Mouse (Mus musculus) stomach, embryonic 16.5 days (tissue): ENCODE measurements around the gene Dpep2nb. TPM values are rescaled to one million over a fixed set of nuclear protein-coding genes. Genes with fewer than 3 reads are reported as not detected.
"Not testable (repeated sequence)": the region's sequence is repeated elsewhere in the genome, so short reads cannot be mapped to it uniquely, and the experiment has no call there.

Experiments used
- ATAC-seq: fragments of 200-750 bp; cut with Nextera tagmentation; 2 replicates; pipeline ENCODE4 v1.8.0; 2017; ENCODE audit warnings: moderate number of reproducible peaks, moderate TSS enrichment; ENCODE audit not compliant: insufficient read depth, low FRiP score
- H3K27ac ChIP-seq: fragments of 300-500 bp; sonication (generic); 2 replicates; pipeline ENCODE4 v1.5.1; 2014; ENCODE audit warnings: low read length
- H3K27me3 ChIP-seq: fragments of 300-500 bp; sonication (generic); 2 replicates; pipeline ENCODE4 v1.6.1; 2014; ENCODE audit warnings: low read length, control low read depth, mixed read lengths; ENCODE audit not compliant: control insufficient read depth, insufficient read depth
- H3K36me3 ChIP-seq: fragments of 300-500 bp; sonication (generic); 2 replicates; pipeline ENCODE4 v1.6.1; 2014; ENCODE audit warnings: low read length; ENCODE audit not compliant: control insufficient read depth, insufficient read depth
- H3K4me1 ChIP-seq: fragments of 300-500 bp; sonication (generic); 2 replicates; pipeline ENCODE4 v1.6.1; 2014; ENCODE audit warnings: low read length, control low read depth, mixed read lengths; ENCODE audit not compliant: control insufficient read depth, insufficient read depth
- H3K4me2 ChIP-seq: fragments of 300-500 bp; sonication (generic); 2 replicates; pipeline ENCODE4 v1.6.1; 2014; ENCODE audit warnings: low read depth, low read length, mixed read lengths
- H3K4me3 ChIP-seq: fragments of 300-500 bp; sonication (generic); replicated peaks from 2 replicates; pipeline ENCODE4 v1.5.1; 2014; ENCODE audit warnings: mild to moderate bottlenecking, low read length
- H3K9ac ChIP-seq: fragments of 300-500 bp; sonication (generic); 2 replicates; pipeline ENCODE4 v1.6.1; 2014; ENCODE audit warnings: low read length
- H3K9me3 ChIP-seq: fragments of 300-500 bp; sonication (generic); replicated peaks from 2 replicates; pipeline ENCODE4 v1.6.1; 2016; ENCODE audit warnings: low read length, control low read depth; ENCODE audit not compliant: control insufficient read depth
- WGBS: fragments of 180-500 bp; shearing (Covaris S2); extraction: QIAGEN DNeasy Blood & Tissue Kit; methylation state at CpG from one replicate; pipeline ENCODE4 v1.1.7; 2014; 5-methylcytosine and 5-hydroxymethylcytosine counted together
- polyA plus RNA-seq: library from polyadenylated mRNA; unstranded; fragments of >200 nt; fragmentation: Nextera tagmentation; extraction: Ambion mirVana; gene quantifications from 2 replicates; pipeline ENCODE4 v1.2.1, GENCODE M21; 2015

The Dpep2nb gene
- polyA plus RNA-seq, 1 experiment from 2014 or later = not detected

GRCm38 (mm10) chr8:106012203-106012602 is 6.4 kb upstream of the Dpep2nb start:
- not testable (repeated sequence) for H3K36me3 ChIP-seq, H3K27ac ChIP-seq, H3K27me3 ChIP-seq, ATAC-seq, H3K9me3 ChIP-seq
- Histone ChIP-seq H3K4me1 (peaks cover 12% of the 10 kb centered on the region), H3K9ac (peak overlapping the region; percentile 86), H3K4me2 (peak overlapping the region; percentile 87), H3K4me3 (peak overlapping the region; percentile 92; the same call in 1 of the 2 replicates)
- WGBS = 73% methylated on average over 8 of the region's 8 CpGs

DNA sequence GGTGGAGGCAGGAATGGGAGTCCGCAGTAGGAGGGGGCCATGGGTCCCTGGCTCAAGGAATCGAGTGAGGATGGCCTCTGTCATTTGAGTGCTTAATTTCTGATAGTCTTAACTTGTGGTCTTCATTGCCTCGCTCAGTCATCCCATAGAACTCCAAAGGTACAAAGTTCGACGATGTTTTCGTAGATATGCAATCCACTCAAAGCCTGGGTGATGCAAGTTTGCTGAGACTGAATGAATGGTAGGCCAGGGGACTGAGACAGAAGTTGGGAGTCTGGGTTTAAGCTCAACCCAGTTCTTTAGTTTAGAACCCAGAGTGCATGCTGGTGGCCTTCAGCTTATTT is 5.8 kb upstream of the Dpep2nb start, which contains the start of gene Ddx28:
TSS of gene Ddx28 (minus strand) at position 240 of the 344 bp plus-strand sequence.
- peak within 1 kb of the TSS; percentile 86 for H3K9ac ChIP-seq
- H3K4me3 ChIP-seq = peak within 1 kb of the TSS; percentile 92
- peak within 1 kb of the TSS; percentile 53 for H3K27ac ChIP-seq
- H3K4me2 ChIP-seq = peak within 1 kb of the TSS; percentile 87
- WGBS = 4% methylated on average over 6 of the region's 6 CpGs
- H3K27me3 ChIP-seq = no peaks in the 10 kb centered on the region
- ATAC-seq = no peak
- H3K9me3 ChIP-seq = no peaks in the 10 kb centered on the region
- no peaks in the 10 kb centered on the region for H3K36me3 ChIP-seq
- H3K4me1 ChIP-seq = peaks cover 12% of the 10 kb centered on the region

DNA sequence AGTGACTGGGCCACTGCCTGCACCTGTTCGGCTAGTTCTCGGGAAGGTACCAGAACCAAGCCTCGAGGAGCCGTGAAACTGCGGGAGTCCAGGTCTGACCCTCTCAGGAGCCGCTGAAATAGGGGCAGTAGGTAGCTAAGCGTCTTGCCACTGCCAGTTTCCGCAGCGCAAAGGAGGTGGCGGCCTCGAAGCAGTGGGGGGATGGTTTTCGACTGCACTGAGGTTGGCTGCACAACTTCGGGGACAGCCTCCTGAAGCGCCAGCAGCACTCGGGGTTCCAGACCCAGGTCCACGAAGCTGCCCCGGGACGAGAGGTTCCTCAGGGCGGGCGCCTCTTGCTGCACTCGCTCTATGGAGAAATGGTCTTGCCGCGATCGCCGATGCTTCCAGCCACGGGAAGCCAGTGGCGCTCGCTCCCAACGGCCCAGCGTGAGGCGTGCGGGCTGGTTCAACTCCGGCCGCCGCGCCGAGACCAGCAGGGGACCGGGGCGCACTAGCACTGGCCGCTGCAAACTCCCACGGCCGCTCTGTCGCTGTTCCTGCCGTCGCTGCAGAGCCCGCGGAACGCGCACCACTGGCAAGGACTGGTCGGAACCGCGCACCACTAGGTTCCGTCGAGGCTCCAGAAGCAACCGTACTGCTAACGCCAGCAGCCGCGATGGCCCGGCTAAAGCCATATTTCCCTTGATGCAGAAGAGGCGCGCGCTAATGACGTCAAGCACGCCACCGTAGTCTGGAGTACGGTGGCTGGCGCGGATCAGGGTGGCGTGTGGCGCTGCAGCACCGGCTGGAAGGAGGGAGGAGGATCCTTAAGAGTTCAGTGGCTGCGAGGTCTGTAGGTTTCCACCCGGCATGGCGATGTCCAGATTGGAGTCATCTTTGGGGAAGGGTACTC is 5.2 kb upstream of the Dpep2nb start:
- H3K27me3 ChIP-seq = no peaks in the 10 kb centered on the region
- ATAC-seq = peak; percentile 96
- peak overlapping the region; percentile 92 for H3K4me3 ChIP-seq
- 1% methylated on average over 74 of the region's 74 CpGs for WGBS
- H3K36me3 ChIP-seq = no peaks in the 10 kb centered on the region
- peak overlapping the region; percentile 53 for H3K27ac ChIP-seq
- peak overlapping the region; percentile 87 for H3K4me2 ChIP-seq
- no peaks in the 10 kb centered on the region for H3K9me3 ChIP-seq
- H3K9ac ChIP-seq = peak overlapping the region; percentile 86
- peaks cover 12% of the 10 kb centered on the region for H3K4me1 ChIP-seq

- not testable (repeated sequence) for H3K27me3 ChIP-seq, H3K9ac ChIP-seq, H3K27ac ChIP-seq, H3K4me2 ChIP-seq, H3K36me3 ChIP-seq, H3K4me3 ChIP-seq, H3K9me3 ChIP-seq, ATAC-seq
- 63% methylated on average over 3 of the region's 3 CpGs for WGBS
- H3K4me1 ChIP-seq = peaks cover 12% of the 10 kb centered on the region
These were observed 2.1 kb upstream of the Dpep2nb start for GRCm38 (mm10) chr8:106007891-106008290.

DNA sequence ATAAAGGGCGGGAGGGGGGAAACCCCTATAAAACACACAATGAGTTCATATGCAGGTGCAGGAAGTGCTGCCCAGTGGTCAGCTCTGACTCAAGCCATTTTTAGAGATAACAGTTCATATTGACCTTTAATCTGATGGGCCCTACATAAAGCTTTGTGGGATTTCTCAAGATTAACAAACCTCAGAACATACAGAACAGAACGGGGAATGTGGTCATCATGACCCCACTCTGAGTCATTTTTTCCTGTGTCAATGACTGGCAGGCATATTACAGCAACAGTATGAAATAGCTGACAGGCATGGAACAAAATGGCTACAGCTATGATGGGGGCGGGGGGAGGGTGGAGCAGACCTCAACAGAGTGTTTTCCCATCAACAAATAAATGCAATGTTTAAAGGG is 1.4 kb upstream of the Dpep2nb start:
- WGBS = 68% methylated on average over 3 of the region's 3 CpGs
- no peaks in the 10 kb centered on the region for H3K36me3 ChIP-seq
- no peak overlapping the region for H3K27ac ChIP-seq
- H3K9ac ChIP-seq = no peak overlapping the region
- no peaks in the 10 kb centered on the region for H3K27me3 ChIP-seq
- H3K4me2 ChIP-seq = no peak overlapping the region
- H3K4me1 ChIP-seq = peaks cover 12% of the 10 kb centered on the region
- ATAC-seq = no peak
- no peaks in the 10 kb centered on the region for H3K9me3 ChIP-seq
- H3K4me3 ChIP-seq = no peak overlapping the region

DNA sequence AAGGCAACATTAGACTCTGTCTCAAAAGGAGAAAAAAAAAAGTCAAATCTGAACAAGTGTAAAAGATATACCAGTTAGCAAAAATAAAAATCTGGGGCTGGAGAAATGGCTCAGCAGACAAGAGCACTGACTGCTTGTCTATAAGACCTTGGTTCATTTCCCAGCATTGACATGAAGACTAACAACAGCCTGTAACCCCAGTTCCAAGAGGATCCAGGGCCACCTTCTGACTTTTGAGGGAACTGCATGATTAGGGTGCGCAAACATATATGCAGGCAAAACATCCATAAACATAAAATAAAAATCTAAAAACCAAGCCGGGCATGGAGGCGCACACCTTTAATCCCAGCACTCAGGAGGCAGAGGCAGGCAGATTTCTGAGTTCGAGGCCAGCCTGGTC is 638 bp upstream of the Dpep2nb start:
- Histone ChIP-seq H3K4me1 (peaks cover 12% of the 10 kb centered on the region), H3K9me3 (no peaks in the 10 kb centered on the region), H3K27me3 (no peaks in the 10 kb centered on the region), H3K9ac (no peak overlapping the region), H3K36me3 (no peaks in the 10 kb centered on the region), H3K4me3 (no peak overlapping the region), H3K4me2 (no peak overlapping the region), H3K27ac (no peak overlapping the region)
- WGBS = 92% methylated on average over 4 of the region's 4 CpGs
- ATAC-seq = no peak

- no peak overlapping the region for H3K27ac ChIP-seq
- peaks cover 2% of the 10 kb centered on the region; the same call in 1 of the 2 replicates for H3K4me1 ChIP-seq
- no peaks in the 10 kb centered on the region for H3K27me3 ChIP-seq
- WGBS = 78% methylated on average over 8 of the region's 8 CpGs
- no peak for ATAC-seq
- H3K36me3 ChIP-seq = no peaks in the 10 kb centered on the region
- H3K9me3 ChIP-seq = no peaks in the 10 kb centered on the region
- H3K4me2 ChIP-seq = no peak overlapping the region
- H3K9ac ChIP-seq = no peak overlapping the region
- no peak overlapping the region for H3K4me3 ChIP-seq
These were observed 1.1 kb downstream of the Dpep2nb start for GRCm38 (mm10) chr8:106004538-106005207.

GRCm38 (mm10) chr8:106001908-106002307 is 3.9 kb downstream of the Dpep2nb start:
- H3K9ac ChIP-seq = no peak overlapping the region
- WGBS = 83% methylated on average over 4 of the region's 4 CpGs
- no peaks in the 10 kb centered on the region for H3K27me3 ChIP-seq
- H3K27ac ChIP-seq = no peak overlapping the region
- no peaks in the 10 kb centered on the region for H3K9me3 ChIP-seq
- no peaks in the 10 kb centered on the region for H3K36me3 ChIP-seq
- no peak overlapping the region for H3K4me2 ChIP-seq
- H3K4me1 ChIP-seq = no peaks in the 10 kb centered on the region
- ATAC-seq = no peak
- H3K4me3 ChIP-seq = no peak overlapping the region

- Histone ChIP-seq H3K9me3 (no peaks in the 10 kb centered on the region), H3K27ac (no peak overlapping the region), H3K36me3 (no peaks in the 10 kb centered on the region), H3K4me1 (no peaks in the 10 kb centered on the region), H3K27me3 (no peaks in the 10 kb centered on the region), H3K4me2 (no peak overlapping the region), H3K4me3 (no peak overlapping the region), H3K9ac (no peak overlapping the region)
- 92% methylated on average over 2 of the region's 2 CpGs for WGBS
- no peak for ATAC-seq
These were observed 6.8 kb downstream of the Dpep2nb start for GRCm38 (mm10) chr8:105998971-105999370.
